Mouse (Mus musculus) forelimb bud, embryonic 11.5 days (tissue): Measurements from ENCODE around the gene Emilin2.
"Not testable (repeated sequence)": the region's sequence is repeated elsewhere in the genome, so short reads cannot be mapped to it uniquely, and the experiment has no call there.

Source experiments
- DNase-seq: peaks from one replicate; pipeline ENCODE4 v3.0.0-alpha.2; 2012; ENCODE audit warnings: low read depth, low spot score

Gene Emilin2

GRCm38 (mm10) chr17:71311340-71312171, at the start of gene Emilin2:
Gene Emilin2 (minus strand): TSS chr17:71311978.
- peak; percentile 66 for DNase-seq

- no peak for DNase-seq
Observed at GRCm38 (mm10) chr17:71355526-71355925, 43.7 kb upstream of the Emilin2 start.

- DNase-seq: no peak
Observed at GRCm38 (mm10) chr17:71354205-71354604, 42.4 kb upstream of the Emilin2 start.

- no peak for DNase-seq
Observed at GRCm38 (mm10) chr17:71348188-71348587, 36.4 kb upstream of the Emilin2 start.

GRCm38 (mm10) chr17:71342006-71342405, 30.2 kb upstream of the Emilin2 start:
- DNase-seq: no peak

GRCm38 (mm10) chr17:71338627-71339026, 26.8 kb upstream of the Emilin2 start:
- no peak for DNase-seq

- no peak for DNase-seq
Observed at GRCm38 (mm10) chr17:71337546-71337945, 25.8 kb upstream of the Emilin2 start.

GRCm38 (mm10) chr17:71336421-71336820, 24.6 kb upstream of the Emilin2 start:
- peak; percentile 13 for DNase-seq

GRCm38 (mm10) chr17:71332298-71332697, 20.5 kb upstream of the Emilin2 start:
- DNase-seq: no peak

GRCm38 (mm10) chr17:71320731-71321130, 9.0 kb upstream of the Emilin2 start:
- DNase-seq: not testable (repeated sequence)

- no peak for DNase-seq
Observed at GRCm38 (mm10) chr17:71319361-71319760, 7.6 kb upstream of the Emilin2 start.

GRCm38 (mm10) chr17:71317571-71317970, 5.8 kb upstream of the Emilin2 start:
- no peak for DNase-seq

- no peak for DNase-seq
Observed at GRCm38 (mm10) chr17:71314315-71314714, 2.5 kb upstream of the Emilin2 start.

- peak; percentile 32 for DNase-seq
Observed at GRCm38 (mm10) chr17:71310486-71311339, 1.1 kb downstream of the Emilin2 start.

- DNase-seq: peak; percentile 51
Observed at GRCm38 (mm10) chr17:71309711-71310485, 1.9 kb downstream of the Emilin2 start.

GRCm38 (mm10) chr17:71309141-71309540, 2.6 kb downstream of the Emilin2 start:
- DNase-seq: no peak

GRCm38 (mm10) chr17:71308296-71308695, 3.5 kb downstream of the Emilin2 start:
- DNase-seq: no peak

- no peak for DNase-seq
Observed at GRCm38 (mm10) chr17:71307251-71307790, 4.5 kb downstream of the Emilin2 start.

GRCm38 (mm10) chr17:71306716-71307115, 5.1 kb downstream of the Emilin2 start:
- DNase-seq: no peak

- DNase-seq: no peak
Observed at GRCm38 (mm10) chr17:71306091-71306490, 5.7 kb downstream of the Emilin2 start.

- DNase-seq: no peak
Observed at GRCm38 (mm10) chr17:71303444-71303843, 8.3 kb downstream of the Emilin2 start.
